Mouse (Mus musculus) cerebellum, adult 2 months (tissue): Measurements from ENCODE around the gene Fli1. TPM values are rescaled to one million over a fixed set of nuclear protein-coding genes. Genes with fewer than 3 reads are reported as not detected.

Experiments
- DNase-seq, 2 experiments: peaks; one replicate each; pipeline ENCODE4 v3.0.0; 2021
- H3K27ac ChIP-seq: fragments of 200-500 bp; 2 replicates; pipeline ENCODE4 v1.5.1; 2012; ENCODE audit warnings: low read length, control low read depth, inconsistent platforms; ENCODE audit not compliant: insufficient read depth
- H3K27me3 ChIP-seq: fragments of 200-500 bp; 2 replicates; pipeline ENCODE4 v1.6.1; 2012; ENCODE audit warnings: inconsistent platforms, mild to moderate bottlenecking, low read length, moderate library complexity; ENCODE audit not compliant: control insufficient read depth, insufficient read depth
- H3K4me1 ChIP-seq: fragments of 200-500 bp; 2 replicates; pipeline ENCODE4 v1.6.1; 2011; ENCODE audit warnings: low read length; ENCODE audit not compliant: control insufficient read depth, insufficient read depth
- H3K4me3 ChIP-seq: fragments of 200-500 bp; replicated peaks from 2 replicates; pipeline ENCODE3; 2011; ENCODE audit warnings: mild to moderate bottlenecking, low read depth, low read length, control low read depth; ENCODE audit not compliant: insufficient read depth
- CTCF ChIP-seq: fragments of 200-500 bp; IDR thresholded peaks from 2 replicates; pipeline ENCODE4 v1.5.1; 2011; ENCODE audit warnings: low read depth, mild to moderate bottlenecking, control low read depth, low read length, moderate library complexity, borderline replicate concordance; ENCODE audit not compliant: insufficient read depth
- POLR2A ChIP-seq: fragments of 200-500 bp; IDR thresholded peaks from 2 replicates; pipeline ENCODE4 v1.6.1; 2011; ENCODE audit warnings: low read length, control low read depth, borderline replicate concordance; ENCODE audit not compliant: insufficient read depth
- WGBS: fragments of 180-500 bp; shearing (Covaris S2); methylation state at CpG from one replicate; pipeline ENCODE4 v1.1.7; 2018; 5-methylcytosine and 5-hydroxymethylcytosine counted together
- polyA plus RNA-seq: library from polyadenylated mRNA; depleted of rRNA; stranded (reverse); fragments of >200 nt; gene quantifications from 2 replicates; pipeline ENCODE4 v1.2.3, GENCODE M21; 2012

The Fli1 gene
- polyA plus RNA-seq, 1 experiment, result 2.2 TPM

GRCm38 (mm10) chr9:32499469-32499868 lies 43.2 kb downstream of the Fli1 start:
- TF ChIP-seq CTCF (no peak), POLR2A (no peak)
- DNase-seq, result no peak
- H3K4me1 ChIP-seq, result no peaks in the 10 kb centered on the region
- WGBS, result 77% methylated on average over 6 of the region's 6 CpGs
- H3K4me3 ChIP-seq, result no peak overlapping the region
- H3K27me3 ChIP-seq, result no peaks in the 10 kb centered on the region
- H3K27ac ChIP-seq, result no peak overlapping the region

DNA sequence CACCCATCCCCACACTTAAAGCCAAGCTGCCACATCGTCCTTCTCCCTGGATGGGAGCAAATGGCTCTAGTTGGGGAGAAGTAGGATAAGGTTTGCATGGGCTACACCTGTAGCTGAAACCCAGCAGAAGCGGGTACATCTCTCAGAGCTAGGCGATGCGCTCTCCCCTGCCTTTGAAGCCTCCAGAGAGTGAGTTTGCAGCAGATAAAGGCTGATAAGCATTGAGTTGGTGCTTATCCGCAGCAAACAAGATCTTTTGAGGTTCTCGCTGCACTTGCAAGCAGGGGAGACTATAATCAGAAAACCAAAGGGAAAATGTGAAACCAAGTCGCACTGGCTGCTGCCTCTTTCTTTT lies 47.0 kb downstream of the Fli1 start:
- Histone ChIP-seq H3K4me1 (peaks cover 3% of the 10 kb centered on the region), H3K27ac (no peak overlapping the region), H3K27me3 (no peaks in the 10 kb centered on the region), H3K4me3 (no peak overlapping the region)
- WGBS, result 75% methylated on average over 7 of the region's 7 CpGs
- no peak for DNase-seq
- TF ChIP-seq POLR2A (no peak), CTCF (no peak)

- Histone ChIP-seq H3K27ac (no peak overlapping the region), H3K4me1 (peaks cover 3% of the 10 kb centered on the region), H3K27me3 (peaks cover 2% of the 10 kb centered on the region; the same call in 1 of the 2 replicates), H3K4me3 (no peak overlapping the region)
- DNase-seq, result no peak
- TF ChIP-seq POLR2A, result no peak
- TF ChIP-seq CTCF, result no peak
- WGBS, result 68% methylated on average over 7 of the region's 8 CpGs
Observed at GRCm38 (mm10) chr9:32494891-32495642, 47.6 kb downstream of the Fli1 start.

DNA sequence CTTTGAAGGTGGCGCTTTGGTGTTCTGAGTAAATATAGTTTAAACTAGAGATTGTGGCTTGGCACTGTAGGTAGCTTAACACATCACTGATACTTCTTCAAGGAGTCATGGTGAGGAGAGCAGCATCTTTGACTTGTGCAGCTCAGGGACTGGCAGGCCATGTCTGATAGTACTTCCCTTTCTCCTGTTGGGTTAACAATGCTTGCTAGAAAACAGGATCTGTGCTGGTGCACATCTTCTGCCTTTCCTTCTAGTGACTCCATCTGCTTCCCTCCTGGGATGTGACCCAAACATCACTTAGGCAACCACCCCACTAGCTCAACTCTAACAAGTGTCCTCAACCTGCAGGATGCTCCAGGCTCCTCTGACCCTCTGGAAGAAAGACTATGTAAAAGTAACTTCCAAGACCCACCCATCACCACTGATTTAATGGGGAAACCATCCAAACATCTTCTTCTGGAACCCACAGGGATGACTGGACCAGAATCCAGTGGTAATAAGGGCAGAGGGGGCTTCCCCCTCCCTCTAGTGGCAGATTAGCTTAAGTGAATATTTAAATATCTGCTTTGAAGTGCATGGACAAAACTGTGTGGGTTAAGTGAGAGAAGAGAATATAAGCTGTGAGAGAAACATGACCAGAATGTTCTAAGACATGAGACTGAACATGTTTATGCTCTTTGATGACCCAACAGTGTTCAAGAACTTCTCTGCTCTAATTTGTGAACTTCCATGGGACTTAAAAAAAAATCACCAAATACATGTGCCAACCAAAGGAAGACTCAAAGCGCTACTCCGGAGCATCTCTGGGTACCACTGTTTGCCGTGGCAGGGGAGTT lies 48.9 kb downstream of the Fli1 start:
- TF ChIP-seq CTCF (no peak), POLR2A (no peak)
- Histone ChIP-seq H3K4me1 (peaks cover 3% of the 10 kb centered on the region), H3K27ac (no peak overlapping the region), H3K4me3 (no peak overlapping the region), H3K27me3 (peaks cover 2% of the 10 kb centered on the region; the same call in 1 of the 2 replicates)
- DNase-seq, result no peak
- 93% methylated on average over 4 of the region's 4 CpGs for WGBS

- no peak for DNase-seq
- TF ChIP-seq CTCF (no peak), POLR2A (no peak)
- no peak overlapping the region for H3K4me3 ChIP-seq
- H3K27ac ChIP-seq, result no peak overlapping the region
- peaks cover 3% of the 10 kb centered on the region for H3K4me1 ChIP-seq
- peaks cover 2% of the 10 kb centered on the region; the same call in 1 of the 2 replicates for H3K27me3 ChIP-seq
- 96% methylated on average over 2 of the region's 2 CpGs for WGBS
Observed at GRCm38 (mm10) chr9:32492753-32493152, 49.9 kb downstream of the Fli1 start.

GRCm38 (mm10) chr9:32491484-32491883 lies 51.2 kb downstream of the Fli1 start:
- Histone ChIP-seq H3K4me3 (no peak overlapping the region), H3K27ac (no peak overlapping the region), H3K27me3 (peaks cover 2% of the 10 kb centered on the region; the same call in 1 of the 2 replicates), H3K4me1 (peaks cover 3% of the 10 kb centered on the region)
- TF ChIP-seq POLR2A, result no peak
- TF ChIP-seq CTCF, result no peak
- peak; percentile 30 to 51 for DNase-seq
- 21% methylated on average over 2 of the region's 2 CpGs for WGBS

DNA sequence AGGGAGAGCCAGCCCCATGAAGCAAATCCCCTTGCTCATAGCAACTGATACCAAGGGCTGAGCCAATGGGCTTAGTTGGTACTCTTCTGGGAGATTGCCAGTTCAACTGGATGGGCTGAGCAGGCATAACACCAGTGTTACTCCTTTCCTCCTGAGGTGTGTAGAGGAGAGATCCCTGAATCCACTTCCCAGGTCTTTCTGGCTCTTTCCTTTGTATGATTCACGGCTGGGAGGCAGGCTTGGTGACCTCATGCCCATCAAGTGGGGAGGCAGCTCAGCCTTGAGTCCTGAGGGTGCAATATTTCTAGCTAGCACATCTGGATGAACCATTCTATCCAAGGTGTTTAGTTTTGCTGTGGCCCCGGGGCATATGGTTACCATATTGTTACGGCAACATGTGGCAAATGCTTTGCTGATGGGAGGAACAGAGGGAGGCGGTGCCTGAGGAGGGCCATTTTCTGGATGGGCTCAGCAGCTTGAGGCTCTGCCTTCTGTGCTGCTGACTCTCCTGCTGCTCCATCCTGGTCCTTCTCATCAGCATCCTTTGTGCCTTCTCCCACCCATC lies 52.8 kb downstream of the Fli1 start:
- 97% methylated on average over 4 of the region's 4 CpGs for WGBS
- Histone ChIP-seq H3K4me3 (no peak overlapping the region), H3K4me1 (peaks cover 3% of the 10 kb centered on the region), H3K27me3 (peaks cover 2% of the 10 kb centered on the region; the same call in 1 of the 2 replicates), H3K27ac (no peak overlapping the region)
- TF ChIP-seq CTCF (no peak), POLR2A (no peak)
- no peak for DNase-seq

- no peak for TF ChIP-seq POLR2A
- TF ChIP-seq CTCF, result no peak
- DNase-seq, result no peak
- WGBS, result 85% methylated on average over 4 of the region's 4 CpGs
- no peak overlapping the region for H3K27ac ChIP-seq
- H3K4me1 ChIP-seq, result peaks cover 3% of the 10 kb centered on the region
- H3K4me3 ChIP-seq, result no peak overlapping the region
- peaks cover 2% of the 10 kb centered on the region; the same call in 1 of the 2 replicates for H3K27me3 ChIP-seq
Observed at GRCm38 (mm10) chr9:32489315-32489714, 53.3 kb downstream of the Fli1 start.
